9 mouse cellular contexts compared by ENCODE assay signal in the genomic region with DNA sequence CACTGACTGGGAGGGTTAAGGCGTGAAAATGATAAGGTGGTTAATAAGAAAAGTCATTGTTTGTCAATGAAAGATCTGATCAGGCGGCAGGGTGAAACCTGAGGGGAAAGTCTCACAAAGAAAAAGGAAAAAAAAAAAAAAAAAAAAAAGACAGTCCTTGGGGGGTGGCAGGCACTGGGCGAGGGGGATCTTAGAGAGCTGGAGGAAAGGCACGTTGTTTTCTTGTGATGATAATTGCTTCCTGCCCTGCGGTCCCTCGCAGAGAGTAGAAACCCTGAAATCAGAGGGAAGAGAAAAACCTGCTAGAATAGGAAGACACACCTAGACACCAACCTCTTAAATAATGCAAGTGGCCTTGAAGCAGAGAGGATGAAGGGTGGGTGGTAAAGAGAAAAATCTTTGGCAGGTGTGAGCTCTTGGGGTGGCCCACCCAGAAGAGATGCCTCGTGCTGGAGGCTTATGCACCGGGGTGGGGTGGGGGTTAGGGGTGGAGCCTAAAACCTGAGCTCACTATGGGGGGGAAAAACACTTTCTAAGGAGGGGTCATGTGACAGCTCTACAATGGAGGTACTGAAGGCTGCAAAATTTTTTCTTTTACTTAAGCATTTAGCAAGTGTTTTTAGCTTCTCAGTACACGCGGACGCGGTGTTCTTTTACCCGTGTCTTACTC.
DNase-seq lines count a peak whose midpoint lies in the region; ATAC-seq and TF ChIP-seq lines count a peak whose summit lies in the region.
"Had no signal": no experiment of that assay in that cellular context is flagged by ENCODE, and none has a peak within 500 bp of the region (broad histone marks: within the 10 kb centered on the region; RNA-seq: fewer than 3 reads in every experiment).

No protein-coding gene starts in this region.

- no peak overlapping the region for H3K4me3 ChIP-seq in midbrain, embryonic 11.5 days (ENCODE audit: low read depth, low read length)
- no peak overlapping the region for H3K4me3 ChIP-seq in midbrain, embryonic 10.5 days
- no peak overlapping the region for H3K4me3 ChIP-seq in hindbrain, postnatal 0 days (ENCODE audit: low read length)
- H3K4me3 ChIP-seq in stomach, embryonic 16.5 days (replicated peaks; ENCODE audit: low read length) = no peak overlapping the region
- H3K4me3 ChIP-seq: intestine, embryonic 15.5 days had no signal

- no peak for TF ChIP-seq CTCF in hindbrain, postnatal 0 days (IDR thresholded peaks at IDR 0.05; ENCODE audit: low read depth)

- no peaks in the 10 kb centered on the region; the same call in 1 of the 2 replicates for H3K9me3 ChIP-seq in midbrain, embryonic 11.5 days (ENCODE audit: control insufficient read depth, low read length)
- 0 out of 2 replicates have a peak, but pooled peaks cover 9% of the 10 kb centered on the region for H3K9me3 ChIP-seq in midbrain, embryonic 10.5 days (replicated peaks)
- no peaks in the 10 kb centered on the region for H3K9me3 ChIP-seq in hindbrain, postnatal 0 days (ENCODE audit: low read length)
- H3K9me3 ChIP-seq in stomach, embryonic 16.5 days (replicated peaks; ENCODE audit: control insufficient read depth, low read length) = no peaks in the 10 kb centered on the region
- H3K9me3 ChIP-seq: intestine, embryonic 15.5 days had no signal

- 17% methylated on average over 13 of the region's 13 CpGs for WGBS in midbrain, embryonic 11.5 days
- WGBS in midbrain, embryonic 10.5 days = 15% methylated on average over 13 of the region's 13 CpGs
- WGBS in hindbrain, postnatal 0 days = 17% methylated on average over 13 of the region's 13 CpGs
- WGBS in stomach, embryonic 16.5 days = 24% methylated on average over 13 of the region's 13 CpGs

- H3K27me3 ChIP-seq in midbrain, embryonic 11.5 days (ENCODE audit: control insufficient read depth, insufficient read depth, low read length) = peaks cover 8% of the 10 kb centered on the region
- peaks cover 51% of the 10 kb centered on the region for H3K27me3 ChIP-seq in midbrain, embryonic 10.5 days (ENCODE audit: low read depth, poor library complexity, severe bottlenecking)
- H3K27me3 ChIP-seq in hindbrain, postnatal 0 days (ENCODE audit: insufficient read depth, low read length) = no peaks in the 10 kb centered on the region
- no peaks in the 10 kb centered on the region for H3K27me3 ChIP-seq in stomach, embryonic 16.5 days (ENCODE audit: control insufficient read depth, insufficient read depth, low read length)
- H3K27me3 ChIP-seq: intestine, embryonic 15.5 days had no signal

- no peak overlapping the region for H3K27ac ChIP-seq in midbrain, embryonic 11.5 days (ENCODE audit: low read depth, low read length)
- H3K27ac ChIP-seq in midbrain, embryonic 10.5 days (replicated peaks) = no peak overlapping the region
- H3K27ac ChIP-seq in hindbrain, postnatal 0 days = no peak overlapping the region
- no peak overlapping the region; the same call in 1 of the 2 replicates for H3K27ac ChIP-seq in stomach, embryonic 16.5 days (ENCODE audit: low read length)
- H3K27ac ChIP-seq: intestine, embryonic 15.5 days had no signal

- H3K4me2 ChIP-seq in midbrain, embryonic 11.5 days = no peak overlapping the region
- H3K4me2 ChIP-seq in hindbrain, postnatal 0 days (ENCODE audit: low read depth, low read length) = peak overlapping the region; percentile 23; the same call in 1 of the 2 replicates
- peak overlapping the region; percentile 33 for H3K4me2 ChIP-seq in stomach, embryonic 16.5 days (ENCODE audit: low read depth, low read length)
- H3K4me2 ChIP-seq: intestine, embryonic 15.5 days had no signal

- H3K36me3 ChIP-seq in midbrain, embryonic 11.5 days (ENCODE audit: control insufficient read depth, insufficient read depth, low read length) = no peaks in the 10 kb centered on the region
- no peaks in the 10 kb centered on the region for H3K36me3 ChIP-seq in midbrain, embryonic 10.5 days
- no peaks in the 10 kb centered on the region for H3K36me3 ChIP-seq in hindbrain, postnatal 0 days (ENCODE audit: insufficient read depth, low read length)
- H3K36me3 ChIP-seq in stomach, embryonic 16.5 days (ENCODE audit: control insufficient read depth, insufficient read depth, low read length) = no peaks in the 10 kb centered on the region
- H3K36me3 ChIP-seq: intestine, embryonic 15.5 days had no signal

- ATAC-seq in CD4-positive, CD25-positive, alpha-beta regulatory T cell, adult 4 months = no peak
- ATAC-seq in midbrain, embryonic 11.5 days (ENCODE audit: low FRiP score) = peak; percentile 47; the same call in 1 of the 2 replicates
- ATAC-seq in hindbrain, postnatal 0 days = peak; percentile 41; the same call in 1 of the 2 replicates
- ATAC-seq in stomach, embryonic 16.5 days (ENCODE audit: insufficient read depth, low FRiP score) = no peak
- ATAC-seq: intestine, embryonic 15.5 days had no signal

- no peak overlapping the region for H3K9ac ChIP-seq in midbrain, embryonic 11.5 days (ENCODE audit: low read length)
- no peak overlapping the region for H3K9ac ChIP-seq in hindbrain, postnatal 0 days (replicated peaks; ENCODE audit: low read length)
- no peak overlapping the region for H3K9ac ChIP-seq in stomach, embryonic 16.5 days (ENCODE audit: low read length)
- H3K9ac ChIP-seq: intestine, embryonic 15.5 days had no signal

- DNase-seq in CD4-positive, CD25-positive, alpha-beta regulatory T cell, adult 2 months (ENCODE audit: low read depth, low spot score) = peak; percentile 3
- DNase-seq in midbrain, embryonic 11.5 days (ENCODE audit: low spot score, missing footprints) = peak; percentile 69
- DNase-seq in midbrain, embryonic 10.5 days (ENCODE audit: low spot score) = no peak
- no peak for DNase-seq in hindbrain, postnatal 0 days (ENCODE audit: low spot score)
- no peak for DNase-seq in right cerebral cortex, postnatal 10 days (ENCODE audit: low spot score in 2 of 2)
- DNase-seq in MN1 (ENCODE audit: low spot score) = no peak

- peaks cover 10% of the 10 kb centered on the region; the same call in 1 of the 2 replicates for H3K4me1 ChIP-seq in midbrain, embryonic 11.5 days (ENCODE audit: control insufficient read depth, insufficient read depth, low read length)
- H3K4me1 ChIP-seq in midbrain, embryonic 10.5 days = peaks cover 23% of the 10 kb centered on the region
- peaks cover 7% of the 10 kb centered on the region for H3K4me1 ChIP-seq in hindbrain, postnatal 0 days (ENCODE audit: insufficient read depth, low read length)
- H3K4me1 ChIP-seq in stomach, embryonic 16.5 days (ENCODE audit: control insufficient read depth, insufficient read depth, low read length) = peaks cover 21% of the 10 kb centered on the region
- H3K4me1 ChIP-seq: intestine, embryonic 15.5 days had no signal

Comparison
In these comparisons a context has a peak if more than half of its experiments do, and no peak if none do; other contexts are left out.
1. DNase-seq: peak in CD4-positive, CD25-positive, alpha-beta regulatory T cell, adult 2 months (single experiment) and midbrain, embryonic 11.5 days (single experiment); none in midbrain, embryonic 10.5 days (single experiment), hindbrain, postnatal 0 days (single experiment), right cerebral cortex, postnatal 10 days (0 of 2) and MN1 (single experiment).
2. ATAC-seq: peak in midbrain, embryonic 11.5 days (single experiment) and hindbrain, postnatal 0 days (single experiment); none in CD4-positive, CD25-positive, alpha-beta regulatory T cell, adult 4 months (single experiment) and stomach, embryonic 16.5 days (single experiment).